Mouse (Mus musculus) frontal cortex, postnatal 10 days (tissue): Measurements from ENCODE around the gene Preb.

Source experiments
- DNase-seq, 2 experiments: peaks; one replicate each; pipeline ENCODE4 v3.0.0; 2022; ENCODE audit warnings: low spot score in 2 of 2, mixed read lengths in 1 of 2

Preb gene

DNA sequence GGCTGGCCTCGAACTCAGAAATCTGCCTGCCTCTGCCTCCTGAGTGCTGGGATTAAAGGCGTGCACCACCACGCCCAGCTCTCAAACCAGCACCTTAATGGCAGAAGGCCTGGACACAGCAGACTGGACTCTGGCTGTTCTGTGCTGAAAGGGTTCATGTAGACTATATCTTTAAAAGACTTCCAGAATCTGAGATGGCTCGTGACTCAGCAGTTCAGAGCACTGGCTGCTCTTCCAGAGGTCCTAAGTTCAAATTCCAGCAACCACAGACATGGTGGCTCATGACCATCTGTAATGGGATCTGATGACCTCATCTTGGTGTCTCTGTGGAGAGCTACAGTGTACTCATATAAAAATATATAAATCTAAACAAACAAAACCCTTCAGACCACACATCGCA lies 58.3 kb downstream of the Preb start:
- DNase-seq: no peak
